Mouse (Mus musculus) C2C12 (cell line): Measurements from ENCODE around the gene Il21r.

Experiments
- CTCF ChIP-seq: IDR thresholded peaks from one replicate; pipeline ENCODE4 v1.5.1; 2011; ENCODE audit not compliant: control insufficient read depth, insufficient read depth, insufficient read length
- MYOD1 ChIP-seq: IDR thresholded peaks from one replicate; pipeline ENCODE4 v1.6.1; 2011; ENCODE audit warnings: low read depth; ENCODE audit not compliant: control insufficient read depth, insufficient read length

GRCm38 (mm10) chr7:125589896-125590295 lies 13.3 kb upstream of the Il21r start:
- TF ChIP-seq CTCF (no peak), MYOD1 (no peak)
